Comparison of ENCODE assay signal across 27 mouse cellular contexts in genomic region chr10:24258150-24258549, GRCm38 (mm10). TPM values are rescaled to one million over a fixed set of nuclear protein-coding genes. Genes with fewer than 3 reads are reported as not detected.
"Had no signal": no experiment of that assay in that cellular context is flagged by ENCODE, and none has a peak within 500 bp of the region (broad histone marks: within the 10 kb centered on the region; RNA-seq: fewer than 3 reads in every experiment).

No protein-coding gene starts in this region.

- H3K27me3 ChIP-seq: heart, embryonic 13.5 days; heart, embryonic 15.5 days; hindbrain, embryonic 12.5 days; kidney, embryonic 15.5 days; limb, embryonic 13.5 days; limb, embryonic 15.5 days; liver, embryonic 15.5 days had no signal

- H3K9ac ChIP-seq: forebrain, postnatal 0 days; heart, embryonic 13.5 days; heart, embryonic 15.5 days; hindbrain, embryonic 12.5 days; hindbrain, embryonic 14.5 days; kidney, embryonic 15.5 days; limb, embryonic 13.5 days; limb, embryonic 15.5 days; liver, embryonic 15.5 days had no signal

- ATAC-seq: forebrain, postnatal 0 days; hindbrain, embryonic 16.5 days; intestine, embryonic 16.5 days had no signal

- DNase-seq: forebrain, postnatal 0 days; gastrocnemius, postnatal 14 days; gastrocnemius, postnatal 36 days; heart, adult 18-20 months; heart, postnatal 14 days; heart, postnatal 36 days; kidney, adult 11 months; kidney, adult 2 months; kidney, adult 9 months; kidney, postnatal 14 days; kidney, postnatal 36 days; layer of hippocampus, adult 9-11 months; layer of hippocampus, postnatal 36 days; left cerebral cortex, postnatal 4 days had no signal

- H3K27ac ChIP-seq: heart, embryonic 10.5 days; heart, embryonic 13.5 days; heart, embryonic 15.5 days; hindbrain, embryonic 12.5 days; hindbrain, embryonic 14.5 days; kidney, embryonic 15.5 days; kidney, postnatal 0 days; limb, embryonic 13.5 days; limb, embryonic 15.5 days; liver, embryonic 15.5 days had no signal

- H3K4me2 ChIP-seq: heart, embryonic 13.5 days; heart, embryonic 15.5 days; hindbrain, embryonic 12.5 days; hindbrain, embryonic 14.5 days; kidney, embryonic 15.5 days; limb, embryonic 13.5 days; limb, embryonic 15.5 days; liver, embryonic 15.5 days had no signal

- H3K4me3 ChIP-seq: heart, embryonic 10.5 days; heart, embryonic 13.5 days; heart, embryonic 15.5 days; hindbrain, embryonic 12.5 days; kidney, embryonic 15.5 days; limb, embryonic 13.5 days; limb, embryonic 15.5 days; liver, embryonic 15.5 days had no signal

- H3K36me3 ChIP-seq: heart, embryonic 10.5 days; heart, embryonic 13.5 days; heart, embryonic 15.5 days; hindbrain, embryonic 12.5 days; kidney, embryonic 15.5 days; limb, embryonic 13.5 days; limb, embryonic 15.5 days; liver, embryonic 15.5 days had no signal

- H3K4me1 ChIP-seq: heart, embryonic 10.5 days; heart, embryonic 13.5 days; heart, embryonic 15.5 days; hindbrain, embryonic 12.5 days; liver, embryonic 15.5 days had no signal

- H3K9me3 ChIP-seq: heart, embryonic 10.5 days; heart, embryonic 13.5 days; heart, embryonic 15.5 days; hindbrain, embryonic 12.5 days; kidney, embryonic 15.5 days; limb, embryonic 13.5 days; limb, embryonic 15.5 days; liver, embryonic 15.5 days had no signal

RNA-seq across cellular contexts. Expression of gene Moxd1, which starts 34.8 kb away (rescaled TPM):
- total RNA-seq: hematopoietic stem cell, adult 5-6 weeks had no signal
